Mouse (Mus musculus): ENCODE results near the gene Dync1i1. TPM values are rescaled to one million over a fixed set of nuclear protein-coding genes. Genes with fewer than 3 reads are reported as not detected.

Dync1i1 gene
- polyA plus RNA-seq, 1 experiment from 2014 or later, result 9.6 TPM

- Histone ChIP-seq H3K4me1 (no peaks in the 10 kb centered on the region), H3K36me3 (no peaks in the 10 kb centered on the region), H3K4me2 (replicated peaks) (no peak overlapping the region), H3K9ac (no peak overlapping the region), H3K9me3 (replicated peaks) (no peaks in the 10 kb centered on the region), H3K27me3 (no peaks in the 10 kb centered on the region), H3K4me3 (replicated peaks) (no peak overlapping the region), H3K27ac (replicated peaks) (no peak overlapping the region)
- no peak for ATAC-seq (ENCODE audit: insufficient number of reproducible peaks, low FRiP score, low TSS enrichment, low read depth)
- WGBS, result 65% methylated on average over 3 of the region's 3 CpGs
Observed at GRCm38 (mm10) chr6:5775461-5775860, 50.0 kb downstream of the Dync1i1 start.

- 83% methylated on average over 6 of the region's 6 CpGs for WGBS
- ATAC-seq (ENCODE audit: insufficient number of reproducible peaks, low FRiP score, low TSS enrichment, low read depth), result no peak
- Histone ChIP-seq H3K4me3 (replicated peaks) (no peak overlapping the region), H3K27me3 (no peaks in the 10 kb centered on the region; the same call in 1 of the 2 replicates), H3K4me1 (no peaks in the 10 kb centered on the region), H3K9me3 (replicated peaks) (no peaks in the 10 kb centered on the region), H3K9ac (no peak overlapping the region), H3K27ac (replicated peaks) (no peak overlapping the region), H3K4me2 (replicated peaks) (no peak overlapping the region), H3K36me3 (no peaks in the 10 kb centered on the region)
Observed at GRCm38 (mm10) chr6:5781752-5782151, 56.3 kb downstream of the Dync1i1 start.

DNA sequence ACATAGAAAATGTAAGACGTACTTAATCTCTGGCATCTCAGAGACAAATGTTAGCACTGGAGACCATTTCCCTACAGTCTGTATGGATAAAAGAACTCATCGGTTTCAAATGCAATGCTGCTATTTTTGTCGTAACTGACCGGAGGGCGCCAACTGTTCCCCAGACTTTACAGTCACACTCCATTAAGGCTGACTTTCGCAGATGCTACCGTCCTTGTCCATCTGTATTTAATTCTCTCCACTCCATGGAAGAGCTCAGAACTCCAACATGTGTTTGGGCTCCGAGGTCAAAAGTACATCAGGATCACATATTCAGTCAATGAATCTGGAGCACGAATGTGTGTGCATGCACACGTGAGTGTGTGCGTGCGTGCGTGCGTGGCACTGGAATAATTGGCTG lies 58.4 kb downstream of the Dync1i1 start:
- no peaks in the 10 kb centered on the region for H3K4me1 ChIP-seq
- no peak overlapping the region for H3K27ac ChIP-seq (replicated peaks)
- H3K4me3 ChIP-seq (replicated peaks), result no peak overlapping the region
- no peak for ATAC-seq (ENCODE audit: insufficient number of reproducible peaks, low FRiP score, low TSS enrichment, low read depth)
- H3K36me3 ChIP-seq, result no peaks in the 10 kb centered on the region
- no peak overlapping the region for H3K4me2 ChIP-seq (replicated peaks)
- H3K9me3 ChIP-seq (replicated peaks), result no peaks in the 10 kb centered on the region
- no peaks in the 10 kb centered on the region; the same call in 1 of the 2 replicates for H3K27me3 ChIP-seq
- no peak overlapping the region for H3K9ac ChIP-seq
- 58% methylated on average over 14 of the region's 14 CpGs for WGBS

DNA sequence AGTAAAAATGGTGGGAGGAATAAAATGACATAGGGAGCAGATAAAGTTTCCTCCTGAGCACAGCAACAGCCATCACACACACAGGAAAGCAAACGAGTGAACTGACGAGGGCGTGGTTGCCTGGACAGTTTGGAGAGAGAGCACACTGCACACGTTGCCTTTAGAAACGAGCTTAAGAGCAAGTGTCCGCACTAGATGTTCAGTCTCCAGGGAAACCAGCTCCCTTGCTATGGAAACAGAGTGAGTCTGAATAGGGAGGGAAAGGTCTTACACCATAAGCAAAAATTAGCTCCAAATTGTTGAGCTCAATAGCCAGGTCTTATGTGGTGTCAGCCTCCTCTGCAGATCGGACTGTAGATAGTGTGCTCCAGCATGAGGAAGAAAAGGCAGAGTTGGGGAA lies 65.2 kb downstream of the Dync1i1 start:
- Histone ChIP-seq H3K9me3 (replicated peaks) (no peaks in the 10 kb centered on the region), H3K27ac (replicated peaks) (no peak overlapping the region), H3K9ac (no peak overlapping the region), H3K4me1 (no peaks in the 10 kb centered on the region), H3K36me3 (no peaks in the 10 kb centered on the region), H3K4me3 (replicated peaks) (no peak overlapping the region), H3K4me2 (replicated peaks) (no peak overlapping the region), H3K27me3 (no peaks in the 10 kb centered on the region)
- ATAC-seq (ENCODE audit: insufficient number of reproducible peaks, low FRiP score, low TSS enrichment, low read depth), result no peak
- 73% methylated on average over 7 of the region's 7 CpGs for WGBS

DNA sequence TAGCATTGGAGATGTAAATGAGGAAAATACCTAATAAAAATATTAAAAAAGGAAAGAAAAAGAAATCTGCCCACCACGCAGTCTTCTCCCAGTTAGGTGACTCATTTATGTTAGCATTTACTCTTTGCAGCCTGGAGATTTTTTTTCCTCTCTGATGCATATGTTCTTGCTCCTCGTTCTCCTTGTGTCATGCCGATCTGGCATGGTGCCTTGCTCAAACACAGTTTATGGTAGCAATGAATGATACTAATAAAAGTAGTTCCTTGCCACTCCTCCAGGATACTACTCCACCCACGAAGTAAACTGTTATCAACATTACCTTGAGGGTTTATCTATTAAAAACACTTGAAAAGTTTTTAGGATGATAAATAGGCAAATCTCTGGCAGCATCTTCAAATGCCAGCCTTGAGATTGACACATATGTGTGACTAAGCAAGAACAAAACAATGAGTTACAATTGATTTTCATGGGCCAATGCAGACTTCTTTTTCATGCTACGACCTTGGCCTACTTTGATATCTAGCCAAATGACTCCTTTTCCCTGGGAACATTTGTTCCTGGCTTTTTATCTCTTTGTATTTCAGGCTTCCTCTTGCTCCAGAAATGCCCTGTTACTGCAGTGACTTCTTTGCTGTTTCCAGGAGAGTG lies 68.8 kb downstream of the Dync1i1 start:
- Histone ChIP-seq H3K27me3 (no peaks in the 10 kb centered on the region), H3K4me2 (replicated peaks) (no peak overlapping the region), H3K4me3 (replicated peaks) (no peak overlapping the region), H3K36me3 (no peaks in the 10 kb centered on the region), H3K9me3 (replicated peaks) (no peaks in the 10 kb centered on the region), H3K27ac (replicated peaks) (no peak overlapping the region), H3K9ac (no peak overlapping the region), H3K4me1 (no peaks in the 10 kb centered on the region)
- 73% methylated on average over 5 of the region's 5 CpGs for WGBS
- ATAC-seq (ENCODE audit: insufficient number of reproducible peaks, low FRiP score, low TSS enrichment, low read depth), result no peak

- WGBS, result 66% methylated on average over 2 of the region's 2 CpGs
- H3K4me3 ChIP-seq (replicated peaks), result no peak overlapping the region
- H3K9me3 ChIP-seq (replicated peaks), result no peaks in the 10 kb centered on the region
- H3K27me3 ChIP-seq, result no peaks in the 10 kb centered on the region
- H3K4me2 ChIP-seq (replicated peaks), result no peak overlapping the region
- ATAC-seq (ENCODE audit: insufficient number of reproducible peaks, low FRiP score, low TSS enrichment, low read depth), result no peak
- H3K4me1 ChIP-seq, result no peaks in the 10 kb centered on the region
- H3K36me3 ChIP-seq, result no peaks in the 10 kb centered on the region
- H3K27ac ChIP-seq (replicated peaks), result no peak overlapping the region
- no peak overlapping the region for H3K9ac ChIP-seq
Observed at GRCm38 (mm10) chr6:5795314-5795713, 69.9 kb downstream of the Dync1i1 start.

GRCm38 (mm10) chr6:5802124-5802839 lies 76.8 kb downstream of the Dync1i1 start:
- H3K9ac ChIP-seq, result no peak overlapping the region
- no peaks in the 10 kb centered on the region for H3K9me3 ChIP-seq (replicated peaks)
- 0 out of 2 replicates have a peak, but pooled peaks cover 2% of the 10 kb centered on the region for H3K27me3 ChIP-seq
- H3K4me3 ChIP-seq (replicated peaks), result no peak overlapping the region
- ATAC-seq (ENCODE audit: insufficient number of reproducible peaks, low FRiP score, low TSS enrichment, low read depth), result no peak; the same call in 1 of the 2 replicates
- H3K27ac ChIP-seq (replicated peaks), result no peak overlapping the region
- no peaks in the 10 kb centered on the region for H3K4me1 ChIP-seq
- WGBS, result 45% methylated on average over 6 of the region's 6 CpGs
- H3K4me2 ChIP-seq (replicated peaks), result no peak overlapping the region
- H3K36me3 ChIP-seq, result no peaks in the 10 kb centered on the region

- Histone ChIP-seq H3K9me3 (replicated peaks) (no peaks in the 10 kb centered on the region), H3K4me3 (replicated peaks) (no peak overlapping the region), H3K9ac (no peak overlapping the region), H3K27me3 (0 out of 2 replicates have a peak, but pooled peaks cover 2% of the 10 kb centered on the region), H3K27ac (replicated peaks) (no peak overlapping the region), H3K36me3 (no peaks in the 10 kb centered on the region), H3K4me1 (no peaks in the 10 kb centered on the region), H3K4me2 (replicated peaks) (no peak overlapping the region)
- no peak; the same call in 1 of the 2 replicates for ATAC-seq (ENCODE audit: insufficient number of reproducible peaks, low FRiP score, low TSS enrichment, low read depth)
- 45% methylated on average over 11 of the region's 11 CpGs for WGBS
Observed at GRCm38 (mm10) chr6:5802840-5803491, 77.5 kb downstream of the Dync1i1 start.

DNA sequence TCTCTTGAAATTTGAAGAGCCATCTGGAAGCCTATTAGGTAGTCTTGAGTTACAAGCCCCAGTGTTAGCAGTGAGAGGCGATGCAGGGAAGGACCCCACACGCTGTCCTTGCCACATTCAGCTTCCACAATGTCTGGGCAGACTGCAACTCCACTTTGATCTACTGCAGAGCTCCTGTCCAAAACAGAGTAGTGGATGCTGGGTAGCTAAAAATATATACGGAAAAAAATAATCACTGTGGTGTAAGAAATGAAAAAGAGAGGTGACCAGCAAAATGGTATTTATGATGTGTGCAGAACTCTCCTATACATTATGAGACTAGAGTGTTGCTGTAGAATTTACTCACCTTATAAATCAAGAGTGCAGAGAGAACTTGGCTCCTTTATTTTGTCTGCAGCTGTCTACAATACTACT lies 82.6 kb downstream of the Dync1i1 start:
- H3K9me3 ChIP-seq (replicated peaks), result no peaks in the 10 kb centered on the region
- H3K4me2 ChIP-seq (replicated peaks), result no peak overlapping the region
- H3K27me3 ChIP-seq, result no peaks in the 10 kb centered on the region
- H3K4me3 ChIP-seq (replicated peaks), result no peak overlapping the region
- H3K9ac ChIP-seq, result no peak overlapping the region
- no peaks in the 10 kb centered on the region for H3K4me1 ChIP-seq
- ATAC-seq (ENCODE audit: insufficient number of reproducible peaks, low FRiP score, low TSS enrichment, low read depth), result no peak
- H3K36me3 ChIP-seq, result no peaks in the 10 kb centered on the region
- no peak overlapping the region for H3K27ac ChIP-seq (replicated peaks)
- WGBS, result 32% methylated on average over 3 of the region's 3 CpGs

- H3K9me3 ChIP-seq (replicated peaks), result no peaks in the 10 kb centered on the region
- H3K36me3 ChIP-seq, result no peaks in the 10 kb centered on the region
- 32% methylated on average over 1 of the region's 1 CpGs for WGBS
- no peak for ATAC-seq (ENCODE audit: insufficient number of reproducible peaks, low FRiP score, low TSS enrichment, low read depth)
- no peak overlapping the region for H3K4me2 ChIP-seq (replicated peaks)
- H3K27me3 ChIP-seq, result no peaks in the 10 kb centered on the region
- H3K4me3 ChIP-seq (replicated peaks), result no peak overlapping the region
- H3K4me1 ChIP-seq, result no peaks in the 10 kb centered on the region
- no peak overlapping the region for H3K27ac ChIP-seq (replicated peaks)
- H3K9ac ChIP-seq, result no peak overlapping the region
Observed at GRCm38 (mm10) chr6:5812076-5812475, 86.6 kb downstream of the Dync1i1 start.

- Histone ChIP-seq H3K27me3 (no peaks in the 10 kb centered on the region), H3K36me3 (no peaks in the 10 kb centered on the region), H3K4me1 (no peaks in the 10 kb centered on the region), H3K4me3 (replicated peaks) (no peak overlapping the region), H3K4me2 (replicated peaks) (no peak overlapping the region), H3K27ac (replicated peaks) (no peak overlapping the region), H3K9me3 (replicated peaks) (no peaks in the 10 kb centered on the region), H3K9ac (no peak overlapping the region)
- no peak for ATAC-seq (ENCODE audit: insufficient number of reproducible peaks, low FRiP score, low TSS enrichment, low read depth)
- 83% methylated on average over 3 of the region's 3 CpGs for WGBS
Observed at GRCm38 (mm10) chr6:5819674-5820073, 94.2 kb downstream of the Dync1i1 start.

Data from embryonic facial prominence, embryonic 15.5 days (tissue).